Mouse (Mus musculus): Measurements from ENCODE around the gene Mgea5. TPM values are rescaled to one million over a fixed set of nuclear protein-coding genes. Genes with fewer than 3 reads are reported as not detected.
A peak's percentile ranks its signal among the peaks of the same experiment; 100 is the strongest.

The Mgea5 gene
- total and polyA plus RNA-seq, 3 experiments, result 66.4 to 69.8 (median 69.4) TPM

DNA sequence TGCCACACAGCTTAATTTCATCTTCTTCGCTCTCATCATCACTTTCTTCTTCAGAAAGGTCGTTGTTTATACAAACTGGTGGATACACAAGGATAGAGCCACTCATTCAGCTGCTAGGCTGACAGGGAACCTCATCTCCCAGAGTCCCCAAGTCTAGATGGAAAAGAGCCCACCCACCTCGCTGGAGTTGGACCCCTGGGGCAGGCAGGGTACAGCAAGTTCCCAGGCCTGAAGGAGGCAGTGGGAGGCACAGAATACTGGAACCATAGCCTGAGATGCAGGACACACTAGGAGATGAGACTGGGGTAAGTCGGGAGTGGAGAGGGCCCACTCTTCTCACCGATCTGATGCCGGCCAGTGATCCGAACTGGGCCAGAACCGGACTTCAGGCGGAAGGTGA lies 35.4 kb downstream of the Mgea5 start:
- dilution Hi-C loops (cut with MboI; ENCODE audit: extremely low pct_ligation_motif_present, extremely low pct_unique_long_range_greater_than_20kb, low sequenced_read_pairs) (no loop called here), in situ Hi-C loops (cut with MboI; ENCODE audit: low pct_ligation_motif_present, low pct_unique_long_range_greater_than_20kb, low sequenced_read_pairs) (loop anchor here (5.0 to 10.0 kb wide), 2 partner anchors 176 to 533 kb away; no protein-coding TSS in a partner anchor)
- Histone ChIP-seq H3K9ac (ENCODE audit: insufficient read depth, low read depth) (peak overlapping the region; percentile 91), H3K4me1 (ENCODE audit: control insufficient read depth in 1 of 2, insufficient read depth in 2 of 2) (peaks cover 5 to 45% of the 10 kb centered on the region in 2 experiments), H3K27ac (ENCODE audit: insufficient read depth, low read depth) (no peak overlapping the region), H3K9me3 (replicated peaks; ENCODE audit: low read length) (no peaks in the 10 kb centered on the region), H3K4me2 (ENCODE audit: insufficient read depth, low read depth, poor library complexity, severe bottlenecking) (peak overlapping the region; percentile 79), H3K36me3 (replicated peaks in 1 of 2; ENCODE audit: control insufficient read depth in 1 of 2, insufficient read depth in 1 of 2, low read length in 1 of 2) (peaks cover 11 to 37% of the 10 kb centered on the region in 2 experiments), H3K4me3 (replicated peaks in 1 of 3; ENCODE audit: low read depth in 2 of 3, low read length in 2 of 3, poor library complexity in 1 of 3) (peak overlapping the region; percentile 59 to 100 (median 99)), H3K27me3 (replicated peaks) (no peaks in the 10 kb centered on the region), H3K79me2 (replicated peaks; ENCODE audit: control insufficient read depth, extremely low read depth, insufficient read depth, poor library complexity, severe bottlenecking) (0 out of 2 replicates have a peak, but pooled peaks cover 3% of the 10 kb centered on the region)
- TF ChIP-seq NELFE (IDR thresholded peaks at IDR 0.05; ENCODE audit: low read depth, low read length), result no peak
- peak; percentile 34; the same call in 1 of the 2 replicates for TF ChIP-seq POLR2A (IDR thresholded peaks at IDR 0.05; ENCODE audit: low read depth, low read length)
- peak; percentile 8 for DNase-seq (ENCODE audit: extremely low read depth)

DNA sequence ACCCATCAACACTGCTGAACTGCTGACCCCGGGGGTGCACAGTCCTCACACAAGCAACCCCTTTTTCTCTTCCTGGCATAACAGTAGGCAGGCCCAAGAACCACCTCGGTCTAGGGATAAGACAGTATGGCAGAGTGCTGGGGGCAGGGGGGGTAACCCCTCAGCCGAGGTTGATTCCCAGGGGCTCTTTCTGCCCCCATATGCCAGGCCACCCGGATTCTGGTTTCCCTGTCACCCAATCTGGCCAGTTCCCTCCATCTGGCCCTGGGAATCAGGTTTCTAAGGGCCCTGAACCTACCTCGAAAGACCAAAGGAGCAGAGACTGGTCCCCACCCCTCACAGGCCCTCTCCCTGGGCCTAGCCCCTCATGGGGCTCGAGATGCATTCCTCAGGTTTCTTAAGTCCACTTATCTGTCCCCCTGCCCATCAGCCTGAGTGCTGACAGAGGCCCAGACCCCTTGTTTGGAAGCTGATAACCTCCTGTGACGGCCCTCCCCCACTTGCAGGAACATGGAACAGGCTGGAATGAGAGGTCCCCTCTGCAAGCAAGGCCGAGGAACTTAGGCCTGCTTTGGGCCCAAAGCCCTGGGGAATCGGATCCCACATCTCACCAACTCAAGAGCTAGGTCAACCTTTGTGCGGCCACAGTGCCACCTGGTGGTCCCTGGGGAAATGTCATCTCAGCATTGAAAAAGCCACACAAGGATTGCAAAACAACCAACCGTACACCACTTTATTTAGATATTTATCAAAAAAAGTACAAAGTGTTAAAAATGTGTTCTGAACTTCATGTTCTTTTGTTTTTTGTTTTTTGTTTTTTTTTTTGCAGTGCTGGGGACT lies 36.4 kb downstream of the Mgea5 start:
- Histone ChIP-seq H3K27me3 (replicated peaks) (no peaks in the 10 kb centered on the region), H3K79me2 (replicated peaks; ENCODE audit: control insufficient read depth, extremely low read depth, insufficient read depth, poor library complexity, severe bottlenecking) (0 out of 2 replicates have a peak, but pooled peaks cover 3% of the 10 kb centered on the region), H3K9me3 (replicated peaks; ENCODE audit: low read length) (peaks cover 4% of the 10 kb centered on the region), H3K4me3 (replicated peaks in 1 of 3; ENCODE audit: low read depth in 2 of 3, low read length in 2 of 3, poor library complexity in 1 of 3) (no peak overlapping the region), H3K9ac (ENCODE audit: insufficient read depth, low read depth) (no peak overlapping the region), H3K4me1 (ENCODE audit: control insufficient read depth in 1 of 2, insufficient read depth in 2 of 2) (peaks cover 5 to 44% of the 10 kb centered on the region in 2 experiments), H3K4me2 (ENCODE audit: insufficient read depth, low read depth, poor library complexity, severe bottlenecking) (0 out of 2 replicates have a peak overlapping the region, but pooled peaks have one; percentile 12), H3K36me3 (replicated peaks in 1 of 2; ENCODE audit: control insufficient read depth in 1 of 2, insufficient read depth in 1 of 2, low read length in 1 of 2) (peaks cover 5 to 31% of the 10 kb centered on the region in 2 experiments), H3K27ac (ENCODE audit: insufficient read depth, low read depth) (no peak overlapping the region)
- dilution Hi-C loops (cut with MboI; ENCODE audit: extremely low pct_ligation_motif_present, extremely low pct_unique_long_range_greater_than_20kb, low sequenced_read_pairs), result no loop called here
- in situ Hi-C loops (cut with MboI; ENCODE audit: low pct_ligation_motif_present, low pct_unique_long_range_greater_than_20kb, low sequenced_read_pairs), result loop anchor here (5.0 to 10.0 kb wide), 2 partner anchors 175 to 532 kb away; no protein-coding TSS in a partner anchor
- peak; percentile 94 for DNase-seq (ENCODE audit: extremely low read depth)
- TF ChIP-seq MXI1 (IDR thresholded peaks at IDR 0.05; ENCODE audit: low read depth, low read length), result 0 out of 2 replicates have a peak, but pooled peaks have one; percentile 36
- TF ChIP-seq MYC (IDR thresholded peaks at IDR 0.05; ENCODE audit: low read depth, low read length), result 0 out of 2 replicates have a peak, but pooled peaks have one; percentile 20
- no peak for TF ChIP-seq ZKSCAN1 (IDR thresholded peaks at IDR 0.05; ENCODE audit: borderline replicate concordance, low read depth, low read length)
- peak; percentile 56; the same call in 1 of the 2 replicates for TF ChIP-seq MAFK (IDR thresholded peaks at IDR 0.05; ENCODE audit: insufficient replicate concordance, low read length)
- TF ChIP-seq POLR2A (IDR thresholded peaks at IDR 0.05; ENCODE audit: low read depth, low read length), result peak; percentile 36; the same call in 1 of the 2 replicates
- peak; percentile 30; the same call in 1 of the 2 replicates for TF ChIP-seq IRF4 (IDR thresholded peaks at IDR 0.05; ENCODE audit: low read depth, low read length)
- TF ChIP-seq HCFC1 (IDR thresholded peaks at IDR 0.05; ENCODE audit: low read depth, low read length), result peak; percentile 32; the same call in 1 of the 2 replicates
- peak; percentile 67 for TF ChIP-seq SMC3 (IDR thresholded peaks at IDR 0.05; ENCODE audit: low read depth, low read length)
- peak; percentile 45 to 82; a peak in 3 of 4 replicates for TF ChIP-seq CTCF (conservative IDR thresholded peaks at IDR 0.05 in 1 of 2, IDR thresholded peaks at IDR 0.05 in 1 of 2; ENCODE audit: low read depth in 2 of 2, low read length in 2 of 2)
- TF ChIP-seq RAD21 (IDR thresholded peaks at IDR 0.05; ENCODE audit: low read depth, low read length), result peak; percentile 72
- TF ChIP-seq NRF1 (IDR thresholded peaks at IDR 0.05; ENCODE audit: low read depth, low read length), result no peak
- TF ChIP-seq RCOR1 (conservative IDR thresholded peaks at IDR 0.05; ENCODE audit: low read depth, low read length), result no peak
- TF ChIP-seq TCF12 (IDR thresholded peaks at IDR 0.05; ENCODE audit: low read depth, low read length), result no peak
- TF ChIP-seq PAX5 (IDR thresholded peaks at IDR 0.05; ENCODE audit: low read length), result no peak
- no peak for TF ChIP-seq CHD2 (IDR thresholded peaks at IDR 0.05; ENCODE audit: low read length)
- no peak for TF ChIP-seq USF1 (IDR thresholded peaks at IDR 0.05; ENCODE audit: low read depth, low read length)
- TF ChIP-seq TBP (conservative IDR thresholded peaks at IDR 0.05; ENCODE audit: low read depth, low read length), result no peak
- no peak for TF ChIP-seq ELF1 (IDR thresholded peaks at IDR 0.05; ENCODE audit: low read depth, low read length)
- no peak for TF ChIP-seq GABPA (IDR thresholded peaks at IDR 0.05; ENCODE audit: insufficient replicate concordance, low read depth, low read length)
- TF ChIP-seq SIN3A (IDR thresholded peaks at IDR 0.05; ENCODE audit: low read length), result peak; percentile 41; the same call in 1 of the 2 replicates
- TF ChIP-seq ZNF384 (IDR thresholded peaks at IDR 0.05; ENCODE audit: low read depth, low read length), result 0 out of 2 replicates have a peak, but pooled peaks have one; percentile 8
- no peak for TF ChIP-seq MEF2A (IDR thresholded peaks at IDR 0.05; ENCODE audit: borderline replicate concordance, low read depth, low read length)
- TF ChIP-seq BHLHE40 (IDR thresholded peaks at IDR 0.05; ENCODE audit: low read depth, low read length), result no peak
- 0 out of 2 replicates have a peak, but pooled peaks have one; percentile 23 for TF ChIP-seq NELFE (IDR thresholded peaks at IDR 0.05; ENCODE audit: low read depth, low read length)
- TF ChIP-seq E2F4 (IDR thresholded peaks at IDR 0.05; ENCODE audit: insufficient replicate concordance, low read depth, low read length), result no peak
- TF ChIP-seq CHD1 (IDR thresholded peaks at IDR 0.05; ENCODE audit: low read depth, low read length), result no peak
- TF ChIP-seq MAX (IDR thresholded peaks at IDR 0.05; ENCODE audit: low read length), result 0 out of 2 replicates have a peak, but pooled peaks have one; percentile 11
- TF ChIP-seq POLR2AphosphoS2 (IDR thresholded peaks at IDR 0.05; ENCODE audit: low read depth, low read length), result peak; percentile 38; the same call in 1 of the 2 replicates
- no peak for TF ChIP-seq EP300 (IDR thresholded peaks at IDR 0.05; ENCODE audit: low read length)
- TF ChIP-seq ZMIZ1 (IDR thresholded peaks at IDR 0.05; ENCODE audit: low read depth, low read length), result no peak

Measured in CH12.LX (cell line).